Mouse (Mus musculus): ENCODE data around the gene Tmprss3.

The Tmprss3 gene

GRCm38 (mm10) chr17:31193360-31193759 is 5.4 kb downstream of the Tmprss3 start:
- no peak for DNase-seq

- no peak for DNase-seq
Observed at GRCm38 (mm10) chr17:31192663-31193062, 6.1 kb downstream of the Tmprss3 start.

GRCm38 (mm10) chr17:31191825-31192224 is 7.0 kb downstream of the Tmprss3 start:
- no peak for DNase-seq

GRCm38 (mm10) chr17:31187370-31187769 is 11.4 kb downstream of the Tmprss3 start:
- DNase-seq = peak; percentile 86 to 90

GRCm38 (mm10) chr17:31184269-31184990 is 14.3 kb downstream of the Tmprss3 start:
- DNase-seq = peak in 1 of 2 experiments; percentile 20

GRCm38 (mm10) chr17:31183180-31183974 is 15.4 kb downstream of the Tmprss3 start:
- DNase-seq = peak; percentile 54 to 59

- DNase-seq = no peak
Observed at GRCm38 (mm10) chr17:31181490-31181889, 17.3 kb downstream of the Tmprss3 start.

GRCm38 (mm10) chr17:31176321-31176720 is 22.5 kb downstream of the Tmprss3 start:
- no peak for DNase-seq

GRCm38 (mm10) chr17:31169796-31170195 is 29.0 kb downstream of the Tmprss3 start:
- no peak for DNase-seq

- DNase-seq = no peak
Observed at GRCm38 (mm10) chr17:31165127-31165526, 33.6 kb downstream of the Tmprss3 start, which contains the start of gene Tff1. Tff1 (minus strand) TSS chr17:31165277.

- DNase-seq = no peak
Observed at GRCm38 (mm10) chr17:31163821-31164220, 35.0 kb downstream of the Tmprss3 start.

GRCm38 (mm10) chr17:31162607-31163006 is 36.2 kb downstream of the Tmprss3 start:
- DNase-seq = no peak

- no peak for DNase-seq
Observed at GRCm38 (mm10) chr17:31160291-31160690, 38.5 kb downstream of the Tmprss3 start.

- no peak for DNase-seq
Observed at GRCm38 (mm10) chr17:31157921-31158320, 40.9 kb downstream of the Tmprss3 start.

GRCm38 (mm10) chr17:31153785-31154184 is 45.0 kb downstream of the Tmprss3 start:
- DNase-seq = no peak

- no peak for DNase-seq
Observed at GRCm38 (mm10) chr17:31152966-31153499, 45.7 kb downstream of the Tmprss3 start.

GRCm38 (mm10) chr17:31152512-31152911 is 46.3 kb downstream of the Tmprss3 start:
- DNase-seq = no peak

- DNase-seq = no peak
Observed at GRCm38 (mm10) chr17:31145998-31146397, 52.8 kb downstream of the Tmprss3 start.

- DNase-seq = no peak
Observed at GRCm38 (mm10) chr17:31144040-31145037, 54.4 kb downstream of the Tmprss3 start, which contains the start of gene Tff2. Tff2 (minus strand) TSS chr17:31144282.

GRCm38 (mm10) chr17:31142116-31142515 is 56.7 kb downstream of the Tmprss3 start:
- no peak for DNase-seq

GRCm38 (mm10) chr17:31138398-31138797 is 60.4 kb downstream of the Tmprss3 start:
- DNase-seq = peak; percentile 75 to 83

- DNase-seq = no peak
Observed at GRCm38 (mm10) chr17:31136821-31137220, 62.0 kb downstream of the Tmprss3 start.
